ENCODE assay signal across 8 mouse cellular contexts in the genomic region with DNA sequence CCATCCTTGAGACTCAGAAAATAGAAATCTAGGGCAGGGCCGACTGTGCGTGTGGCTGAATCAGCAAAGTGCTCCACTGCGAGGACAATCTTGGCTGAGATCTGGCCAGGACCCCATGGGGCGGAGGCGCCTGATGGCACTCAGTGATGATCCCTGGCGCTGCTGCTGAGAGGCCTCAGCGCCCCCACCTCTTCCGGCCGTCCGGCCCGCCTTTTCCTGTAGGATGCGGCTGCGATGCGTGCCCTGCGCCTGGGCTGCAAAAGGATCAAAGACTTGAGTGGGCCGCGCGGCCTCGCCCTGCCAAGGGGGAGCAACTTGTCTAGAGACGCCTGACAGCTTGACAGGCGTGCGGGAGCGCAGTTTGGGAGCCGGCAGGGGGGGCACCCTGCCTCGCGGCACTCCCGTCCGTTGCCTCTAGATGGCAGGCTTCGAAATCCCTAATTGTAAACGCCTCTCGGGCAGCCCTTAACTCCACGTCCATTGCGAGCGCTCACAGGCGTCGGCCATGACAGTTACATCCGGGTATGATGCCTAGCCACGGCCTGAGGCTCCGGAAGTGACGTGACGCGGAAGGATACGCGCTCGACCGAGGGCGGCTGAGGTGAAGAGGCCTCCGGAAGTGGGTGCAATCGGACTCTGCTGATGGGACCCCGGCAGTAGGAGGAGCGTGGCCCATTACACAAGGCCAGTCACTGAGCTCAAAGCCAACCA. TPM values are rescaled to one million over a fixed set of nuclear protein-coding genes. Genes with fewer than 3 reads are reported as not detected.
A peak's percentile ranks its signal among the peaks of the same experiment; 100 is the strongest.
DNase-seq lines count a peak whose midpoint lies in the region; ATAC-seq and TF ChIP-seq lines count a peak whose summit lies in the region.

No protein-coding gene starts in this region.

- H3K4me3 ChIP-seq in bone marrow, adult 2 months (replicated peaks; ENCODE audit: control insufficient read depth, low read depth, low read length), result peak overlapping the region; percentile 77
- peak overlapping the region; percentile 46 for H3K4me3 ChIP-seq in embryonic facial prominence, embryonic 14.5 days (ENCODE audit: low read depth, low read length)
- H3K4me3 ChIP-seq in heart, adult 2 months, result peak overlapping the region; percentile 54
- peak overlapping the region; percentile 53 for H3K4me3 ChIP-seq in midbrain, embryonic 11.5 days (ENCODE audit: low read depth, low read length)

- TF ChIP-seq EP300 in heart, adult 2 months (IDR thresholded peaks at IDR 0.05; ENCODE audit: insufficient read depth, low read depth, low read length), result peak; percentile 75

- ATAC-seq in embryonic facial prominence, embryonic 14.5 days (ENCODE audit: low read depth), result peak; percentile 97
- peak; percentile 98 for ATAC-seq in midbrain, embryonic 11.5 days (ENCODE audit: low FRiP score)

- peaks cover 7% of the 10 kb centered on the region for H3K9me3 ChIP-seq in embryonic facial prominence, embryonic 14.5 days (ENCODE audit: control insufficient read depth, low read length)
- no peaks in the 10 kb centered on the region for H3K9me3 ChIP-seq in midbrain, embryonic 11.5 days (ENCODE audit: control insufficient read depth, low read length)

- H3K4me1 ChIP-seq in bone marrow, adult 2 months (ENCODE audit: control insufficient read depth, insufficient read depth, low read length), result no peaks in the 10 kb centered on the region
- no peaks in the 10 kb centered on the region for H3K4me1 ChIP-seq in embryonic facial prominence, embryonic 14.5 days (ENCODE audit: control insufficient read depth, insufficient read depth, low read length)
- H3K4me1 ChIP-seq in heart, adult 2 months (ENCODE audit: control insufficient read depth, insufficient read depth, low read length), result no peaks in the 10 kb centered on the region
- no peaks in the 10 kb centered on the region for H3K4me1 ChIP-seq in midbrain, embryonic 11.5 days (ENCODE audit: control insufficient read depth, insufficient read depth, low read length)

- peaks cover 40% of the 10 kb centered on the region for H3K27me3 ChIP-seq in embryonic facial prominence, embryonic 14.5 days (replicated peaks; ENCODE audit: control insufficient read depth, insufficient read depth, low read length)
- H3K27me3 ChIP-seq in heart, adult 2 months (ENCODE audit: control insufficient read depth, insufficient read depth, low read length), result peaks cover 2% of the 10 kb centered on the region; the same call in 1 of the 2 replicates
- peaks cover 14% of the 10 kb centered on the region for H3K27me3 ChIP-seq in midbrain, embryonic 11.5 days (ENCODE audit: control insufficient read depth, insufficient read depth, low read length)

- peak; percentile 24; the same call in 1 of the 2 replicates for TF ChIP-seq CTCF in bone marrow, adult 2 months (IDR thresholded peaks at IDR 0.05; ENCODE audit: control insufficient read depth, insufficient read depth, low read length)
- peak; percentile 71 for TF ChIP-seq CTCF in heart, adult 2 months (IDR thresholded peaks at IDR 0.05)

- H3K36me3 ChIP-seq in embryonic facial prominence, embryonic 14.5 days (ENCODE audit: control insufficient read depth, insufficient read depth, low read length), result no peaks in the 10 kb centered on the region
- H3K36me3 ChIP-seq in heart, adult 2 months (ENCODE audit: control insufficient read depth, insufficient read depth, low read length), result no peaks in the 10 kb centered on the region
- no peaks in the 10 kb centered on the region for H3K36me3 ChIP-seq in midbrain, embryonic 11.5 days (ENCODE audit: control insufficient read depth, insufficient read depth, low read length)

- peak overlapping the region; percentile 61 for H3K9ac ChIP-seq in embryonic facial prominence, embryonic 14.5 days (ENCODE audit: low read depth, low read length)
- peak overlapping the region; percentile 18 for H3K9ac ChIP-seq in heart, adult 2 months (ENCODE audit: low read depth, low read length)
- H3K9ac ChIP-seq in midbrain, embryonic 11.5 days (ENCODE audit: low read length), result peak overlapping the region; percentile 78

- 30% methylated on average over 51 of the region's 51 CpGs for WGBS in bone marrow, adult 2 months
- 2% methylated on average over 37 of the region's 51 CpGs for WGBS in embryonic facial prominence, embryonic 14.5 days
- 5% methylated on average over 51 of the region's 51 CpGs for WGBS in heart, adult 2 months
- WGBS in midbrain, embryonic 11.5 days, result 2% methylated on average over 51 of the region's 51 CpGs

- peak; percentile 97 for DNase-seq in embryonic facial prominence, embryonic 14.5 days (ENCODE audit: low spot score)
- peak; percentile 85 to 88 for DNase-seq in heart, adult 2 months
- peak; percentile 85 for DNase-seq in kidney, adult 18-20 months
- DNase-seq in left cerebral cortex, postnatal 4 days, result peak; percentile 95
- peak; percentile 100 for DNase-seq in midbrain, embryonic 11.5 days (ENCODE audit: low spot score, missing footprints)
- DNase-seq in right cerebral cortex, postnatal 4 days, result peak; percentile 93
- DNase-seq in urinary bladder, postnatal 4 days (ENCODE audit: low spot score in 2 of 2), result peak; percentile 86 to 91

- H3K27ac ChIP-seq in bone marrow, adult 2 months (ENCODE audit: control insufficient read depth, insufficient read depth, low read depth, low read length, poor library complexity), result peak overlapping the region; percentile 22; the same call in 1 of the 2 replicates
- peak overlapping the region; percentile 74 for H3K27ac ChIP-seq in embryonic facial prominence, embryonic 14.5 days (replicated peaks; ENCODE audit: low read depth, low read length)
- H3K27ac ChIP-seq in heart, adult 2 months, result peak overlapping the region; percentile 51
- H3K27ac ChIP-seq in midbrain, embryonic 11.5 days (ENCODE audit: low read depth, low read length), result peak overlapping the region; percentile 83

- no peaks in the 10 kb centered on the region for H3K79me2 ChIP-seq in heart, adult 2 months (replicated peaks; ENCODE audit: control insufficient read depth, insufficient read depth, low read length)

- TF ChIP-seq POLR2A in bone marrow, adult 2 months (IDR thresholded peaks at IDR 0.05; ENCODE audit: borderline replicate concordance, control insufficient read depth, low read depth, low read length), result peak; percentile 51; the same call in 1 of the 2 replicates
- peak; percentile 66 for TF ChIP-seq POLR2A in heart, adult 2 months (IDR thresholded peaks at IDR 0.05; ENCODE audit: insufficient read depth, low read depth, low read length)

- intact Hi-C loops in heart, adult 2 months (cut with DNase I), result loop anchor here (1.0 to 2.0 kb wide), 2 partner anchors 21 to 42 kb away; partner anchors contain the start of genes Ccnj and Zfp518a
- intact Hi-C loops in left cerebral cortex, postnatal 4 days (cut with DNase I), result loop anchor here (1.0 to 10.0 kb wide), 2 partner anchors 21 to 142 kb away; partner anchors contain the start of gene Zfp518a

- H3K4me2 ChIP-seq in embryonic facial prominence, embryonic 14.5 days (ENCODE audit: low read depth, low read length), result peak overlapping the region; percentile 61
- H3K4me2 ChIP-seq in midbrain, embryonic 11.5 days, result peak overlapping the region; percentile 63

RNA-seq across cellular contexts. Expression of gene Zfp518a, which starts 21.4 kb away (rescaled TPM):
- 1.0 and 2.5 TPM in 2 replicates for polyA plus RNA-seq in bone marrow, adult 2 months (2011; ENCODE audit: insufficient read depth, insufficient read length, low replicate concordance, missing spikeins)
- polyA plus RNA-seq in embryonic facial prominence, embryonic 14.5 days (2014; fragmentation: Nextera tagmentation; extraction: Ambion mirVana), result 11.2 and 15.8 TPM in 2 replicates
- total RNA-seq in heart, adult 2 months (2021), result 1 to 10 TPM; 5.7 to 7.5 TPM
- 1.4 and 1.9 TPM in 2 replicates for polyA plus RNA-seq in heart, adult 2 months (2012; rRNA removed)
- 1 to 10 TPM; 9.0 to 9.5 TPM for total RNA-seq in left cerebral cortex, postnatal 4 days (2021)
- polyA plus RNA-seq in midbrain, embryonic 11.5 days (2014; fragmentation: Nextera tagmentation; extraction: Ambion mirVana), result 18.8 and 20.4 TPM in 2 replicates

RNA-seq across cellular contexts. Expression of gene Ccnj, which starts 42.0 kb away (rescaled TPM):
- 5.6 and 8.6 TPM in 2 replicates for polyA plus RNA-seq in bone marrow, adult 2 months (2011; ENCODE audit: insufficient read depth, insufficient read length, low replicate concordance, missing spikeins)
- polyA plus RNA-seq in embryonic facial prominence, embryonic 14.5 days (2014; fragmentation: Nextera tagmentation; extraction: Ambion mirVana), result 7.8 and 9.4 TPM in 2 replicates
- 1 to 10 TPM; 4.3 to 4.9 TPM for total RNA-seq in heart, adult 2 months (2021)
- polyA plus RNA-seq in heart, adult 2 months (2012; rRNA removed), result 4.2 and 7.0 TPM in 2 replicates
- total RNA-seq in left cerebral cortex, postnatal 4 days (2021), result 10 to 100 TPM; 14.0 to 14.7 TPM
- 42.6 and 49.4 TPM in 2 replicates for polyA plus RNA-seq in midbrain, embryonic 11.5 days (2014; fragmentation: Nextera tagmentation; extraction: Ambion mirVana)

Comparison
In these comparisons a context has a peak if more than half of its experiments do, and no peak if none do; other contexts are left out.
1. Peak in every context shown above with its lines: DNase-seq, ATAC-seq, H3K4me3 ChIP-seq and H3K27ac ChIP-seq.
2. H3K27ac ChIP-seq: peak in every context shown above with its lines; median percentile 83 in midbrain, embryonic 11.5 days; 74 in embryonic facial prominence, embryonic 14.5 days; 51 in heart, adult 2 months; 22 in bone marrow, adult 2 months.
3. H3K9ac ChIP-seq: peak in every context shown above with its lines; median percentile 78 in midbrain, embryonic 11.5 days; 61 in embryonic facial prominence, embryonic 14.5 days; 18 in heart, adult 2 months.